Mouse (Mus musculus): ENCODE measurements around the gene Prima1. TPM values are rescaled to one million over a fixed set of nuclear protein-coding genes. Genes with fewer than 3 reads are reported as not detected.

The Prima1 gene
- not detected for total RNA-seq (2023)

DNA sequence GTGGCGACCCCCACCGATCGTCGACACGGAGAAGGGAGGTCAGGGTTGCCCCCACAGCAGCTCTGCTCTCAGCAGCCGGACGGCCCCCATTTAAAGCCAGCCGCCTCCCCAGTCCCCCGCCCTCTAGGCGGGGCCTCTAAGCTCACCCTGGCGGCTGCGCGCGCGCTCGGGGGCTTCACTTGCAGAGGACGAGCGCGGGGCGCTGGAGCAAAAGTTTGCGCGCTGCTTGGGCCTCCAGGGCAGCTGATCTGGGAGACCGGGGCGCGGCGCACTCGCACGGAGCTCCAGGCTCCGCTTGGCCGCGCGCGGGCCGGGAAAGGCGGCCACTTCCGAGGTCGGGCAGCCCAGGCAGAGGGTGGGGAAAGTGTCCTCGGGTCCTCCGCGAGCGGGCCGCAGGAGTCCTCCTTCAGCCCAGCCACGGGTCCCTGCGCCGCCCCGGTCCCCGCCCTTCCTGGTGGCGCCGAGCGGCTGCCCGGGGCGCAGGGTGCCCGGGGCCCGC lies at the start of gene Prima1:
Prima1 (minus strand) TSS at position 68 of the 499 bp plus-strand sequence.

Other genes starting within 250 kb of the Prima1 start
- gene Fam181a, start 68.8 kb upstream of the Prima1 start, total RNA-seq (2023) = not detected
- 10 to 100 TPM in 1 of 2 experiments, 1 to 10 TPM in 1; 7.6 to 24.2 TPM for gene Asb2, start 113.9 kb upstream of the Prima1 start, total RNA-seq (2023)
- gene Otub2, start 146.5 kb upstream of the Prima1 start, total RNA-seq (2023) = 1 to 10 TPM; 1.7 to 2.1 TPM
- gene 9330161L09Rik, start 165.7 kb upstream of the Prima1 start, total RNA-seq (2023) = 10 to 100 TPM; 10.1 to 17.3 TPM
- 100 to 1,000 TPM; 210 to 220 TPM for gene Ddx24, start 183.7 kb upstream of the Prima1 start, total RNA-seq (2023)
- gene Ifi27, start 192.1 kb upstream of the Prima1 start, total RNA-seq (2023) = 100 to 1,000 TPM; 181 to 182 TPM
- 100 to 1,000 TPM; 221 to 302 TPM for gene Ifi27l2a, start 201.5 kb upstream of the Prima1 start, total RNA-seq (2023)
- gene Ifi27l2b, start 215.1 kb upstream of the Prima1 start, total RNA-seq (2023) = not detected